Mouse (Mus musculus) layer of hippocampus, postnatal 36 days (tissue): ENCODE measurements around the gene Olfr69. TPM values are rescaled to one million over a fixed set of nuclear protein-coding genes. Genes with fewer than 3 reads are reported as not detected.

Experiments used
- total RNA-seq, 2 experiments: library from RNA; stranded (reverse); gene quantifications; 2 replicates each; pipeline ENCODE4 v1.2.3; 2021

Olfr69 gene
- total RNA-seq, 2 experiments from 2014 or later = not detected

Other genes starting within 250 kb of the Olfr69 start
- gene Olfr612, start 228.9 kb downstream of the Olfr69 start, total RNA-seq = not detected
- gene Olfr613, start 223.5 kb downstream of the Olfr69 start, total RNA-seq = not detected
- not detected for gene Olfr615, start 215.5 kb downstream of the Olfr69 start, total RNA-seq
- not detected for gene Olfr616, start 202.5 kb downstream of the Olfr69 start, total RNA-seq
- gene Olfr617, start 198.5 kb downstream of the Olfr69 start, total RNA-seq = not detected
- gene Olfr618, start 181.5 kb downstream of the Olfr69 start, total RNA-seq = not detected
- not detected for gene Olfr619, start 171.0 kb downstream of the Olfr69 start, total RNA-seq
- gene Olfr620, start 159.1 kb downstream of the Olfr69 start, total RNA-seq = not detected
- gene Olfr622, start 128.9 kb downstream of the Olfr69 start, total RNA-seq = not detected
- gene Olfr623, start 107.9 kb downstream of the Olfr69 start, total RNA-seq = not detected
- gene Olfr624, start 100.4 kb downstream of the Olfr69 start, total RNA-seq = not detected
- gene Olfr625-ps1, start 88.9 kb downstream of the Olfr69 start, total RNA-seq = not detected
- gene Olfr243, start 56.9 kb downstream of the Olfr69 start, total RNA-seq = not detected
- gene Olfr628, start 41.2 kb downstream of the Olfr69 start, total RNA-seq = not detected
- not detected for gene Olfr629, start 26.7 kb downstream of the Olfr69 start, total RNA-seq
- gene Olfr630, start 14.3 kb downstream of the Olfr69 start, total RNA-seq = not detected
- not detected for gene Olfr68, start 8.1 kb upstream of the Olfr69 start, total RNA-seq
- gene Olfr67, start 20.2 kb upstream of the Olfr69 start, total RNA-seq = not detected
- 10 to 100 TPM; 35.4 to 54.6 TPM for gene Hbb-bt, start 42.4 kb upstream of the Olfr69 start, total RNA-seq
- 100 to 1,000 TPM; 247 to 439 TPM for gene Hbb-bs, start 56.5 kb upstream of the Olfr69 start, total RNA-seq
- gene Hbb-bh2, start 68.9 kb upstream of the Olfr69 start, total RNA-seq = not detected
- not detected for gene Hbb-bh1, start 71.6 kb upstream of the Olfr69 start, total RNA-seq
- not detected for gene Hbb-y, start 81.6 kb upstream of the Olfr69 start, total RNA-seq
- not detected for gene Olfr66, start 114.7 kb upstream of the Olfr69 start, total RNA-seq
- not detected for gene Olfr64, start 122.9 kb upstream of the Olfr69 start, total RNA-seq
- gene Olfr65, start 131.9 kb upstream of the Olfr69 start, total RNA-seq = not detected
- not detected for gene Olfr631, start 157.2 kb upstream of the Olfr69 start, total RNA-seq
- not detected for gene Olfr632, start 162.8 kb upstream of the Olfr69 start, total RNA-seq
- gene Olfr633, start 172.8 kb upstream of the Olfr69 start, total RNA-seq = not detected
- under 1 TPM; 0.10 to 0.13 TPM for gene Olfr635, start 199.6 kb upstream of the Olfr69 start, total RNA-seq
- not detected for gene Olfr638, start 227.2 kb upstream of the Olfr69 start, total RNA-seq
- gene Olfr639, start 245.7 kb upstream of the Olfr69 start, total RNA-seq = under 1 TPM; 0.08 to 0.17 TPM